ENCODE assay signal across 8 mouse cellular contexts in the genomic region with DNA sequence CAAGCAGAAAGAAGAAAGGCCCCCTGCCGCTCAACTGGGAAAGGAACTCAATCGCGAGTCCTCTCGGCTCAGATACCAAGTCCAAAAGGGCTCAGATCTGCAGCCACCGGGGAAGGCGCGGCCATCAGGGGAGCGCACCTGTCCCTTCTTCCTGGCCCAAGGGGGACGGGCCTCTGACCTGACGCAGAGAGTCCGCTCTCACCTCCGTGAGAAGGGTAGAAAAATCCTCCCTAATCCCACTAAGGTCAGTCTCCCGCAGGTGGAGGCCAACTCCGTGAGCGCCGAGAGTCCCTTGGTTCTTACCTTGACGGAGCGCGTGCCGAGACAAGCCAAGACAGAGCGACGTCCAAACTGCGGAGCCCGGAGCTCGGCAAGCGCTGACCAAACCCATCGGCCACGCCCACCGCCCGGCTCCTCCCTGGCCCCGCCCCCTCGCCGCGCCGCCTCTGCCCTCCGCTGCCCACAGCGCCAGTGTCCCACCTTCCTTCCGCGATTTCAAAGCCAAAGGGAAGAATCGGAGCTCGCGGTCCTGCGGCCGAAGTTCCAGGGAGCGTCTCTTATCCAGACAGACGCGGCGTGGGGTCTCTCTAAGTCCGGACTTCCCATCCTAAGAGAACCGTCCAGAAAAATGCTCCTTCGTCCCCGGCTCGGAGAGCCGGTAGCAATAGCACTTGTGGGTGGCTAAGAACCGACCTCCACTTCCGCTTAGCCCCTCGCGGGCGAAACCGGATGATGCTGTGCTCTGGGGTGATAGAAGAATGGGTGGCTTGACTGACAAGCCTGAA. TPM values are rescaled to one million over a fixed set of nuclear protein-coding genes. Genes with fewer than 3 reads are reported as not detected.
DNase-seq lines count a peak whose midpoint lies in the region; ATAC-seq and TF ChIP-seq lines count a peak whose summit lies in the region.

Gene Tec, minus strand, starts transcription at position 393 of the 785 bp plus-strand sequence.

- TF ChIP-seq POLR2A in cerebellum, adult 2 months (IDR thresholded peaks at IDR 0.05; ENCODE audit: borderline replicate concordance, insufficient read depth, low read length) = peak; percentile 35; the same call in 1 of the 2 replicates

- H3K9ac ChIP-seq in forebrain, embryonic 16.5 days (replicated peaks; ENCODE audit: low read depth, low read length) = peak within 1 kb of the TSS; percentile 43
- peak within 1 kb of the TSS; percentile 73 for H3K9ac ChIP-seq in lung, embryonic 16.5 days (ENCODE audit: low read length)

- DNase-seq in G1E (ENCODE audit: low spot score) = peak; percentile 61
- peak; percentile 84 to 89 for DNase-seq in cerebellum, adult 2 months
- peak; percentile 93 to 96 for DNase-seq in heart, postnatal 36 days
- DNase-seq in layer of hippocampus, adult 9-10 months (ENCODE audit: low spot score) = peak; percentile 33
- peak; percentile 86 for DNase-seq in ovary, adult 18-20 months (ENCODE audit: low spot score)
- peak; percentile 66 for DNase-seq in thymus, postnatal 0 days (ENCODE audit: low spot score)

- H3K27me3 ChIP-seq in G1E (ENCODE audit: insufficient read depth, low read length) = peaks cover 27% of the 10 kb centered on the region
- no peaks in the 10 kb centered on the region for H3K27me3 ChIP-seq in cerebellum, adult 2 months (ENCODE audit: control insufficient read depth, insufficient read depth, low read length)
- H3K27me3 ChIP-seq in forebrain, embryonic 16.5 days (replicated peaks; ENCODE audit: control insufficient read depth, insufficient read depth, low read length) = 0 out of 2 replicates have a peak, but pooled peaks cover 6% of the 10 kb centered on the region
- H3K27me3 ChIP-seq in lung, embryonic 16.5 days (ENCODE audit: control insufficient read depth, insufficient read depth, low read depth, low read length) = peaks cover 13% of the 10 kb centered on the region

- peaks cover 74% of the 10 kb centered on the region for H3K4me1 ChIP-seq in G1E (ENCODE audit: insufficient read depth, low read depth, low read length)
- no peaks in the 10 kb centered on the region for H3K4me1 ChIP-seq in cerebellum, adult 2 months (ENCODE audit: control insufficient read depth, insufficient read depth, low read length)
- peaks cover 8% of the 10 kb centered on the region for H3K4me1 ChIP-seq in forebrain, embryonic 16.5 days (replicated peaks; ENCODE audit: control insufficient read depth, insufficient read depth, low read length)
- H3K4me1 ChIP-seq in lung, embryonic 16.5 days (replicated peaks; ENCODE audit: control insufficient read depth, insufficient read depth, low read length) = peaks cover 8% of the 10 kb centered on the region

- TF ChIP-seq CTCF in G1E (IDR thresholded peaks at IDR 0.05; ENCODE audit: low read depth, low read length) = no peak
- no peak for TF ChIP-seq CTCF in cerebellum, adult 2 months (IDR thresholded peaks at IDR 0.05; ENCODE audit: borderline replicate concordance, insufficient read depth, low read depth, low read length)

- no peak within 1 kb of the TSS for H3K27ac ChIP-seq in cerebellum, adult 2 months (ENCODE audit: insufficient read depth, low read length)
- no peak within 1 kb of the TSS for H3K27ac ChIP-seq in forebrain, embryonic 16.5 days (ENCODE audit: low read length)
- H3K27ac ChIP-seq in lung, embryonic 16.5 days (ENCODE audit: low read length) = no peak within 1 kb of the TSS

- peak within 1 kb of the TSS; percentile 65 for H3K4me2 ChIP-seq in forebrain, embryonic 16.5 days (ENCODE audit: low read length)
- peak within 1 kb of the TSS; percentile 99 for H3K4me2 ChIP-seq in lung, embryonic 16.5 days (ENCODE audit: low read depth, low read length)

- intact Hi-C loops in heart, postnatal 36 days (cut with DNase I) = loop anchor here (5.0 kb wide), 2 partner anchors 66 to 91 kb away; no protein-coding TSS in a partner anchor

- H3K9me3 ChIP-seq in G1E (replicated peaks) = peaks cover 4% of the 10 kb centered on the region
- H3K9me3 ChIP-seq in forebrain, embryonic 16.5 days (ENCODE audit: control insufficient read depth, low read length) = no peaks in the 10 kb centered on the region
- peaks cover 2% of the 10 kb centered on the region; the same call in 1 of the 2 replicates for H3K9me3 ChIP-seq in lung, embryonic 16.5 days (ENCODE audit: control insufficient read depth, low read length)

- WGBS in cerebellum, adult 2 months = 2% methylated on average over 59 of the region's 60 CpGs
- WGBS in forebrain, embryonic 16.5 days = under 1% methylated on average over 58 of the region's 60 CpGs
- under 1% methylated on average over 59 of the region's 60 CpGs for WGBS in lung, embryonic 16.5 days

- ATAC-seq in G1E (ENCODE audit: extremely low read depth, insufficient number of reproducible peaks, low FRiP score, poor library complexity, severe bottlenecking) = peak; percentile 70
- ATAC-seq in forebrain, embryonic 16.5 days = peak; percentile 91
- ATAC-seq in lung, embryonic 16.5 days (ENCODE audit: low read depth) = peak; percentile 98

- H3K36me3 ChIP-seq in G1E (replicated peaks) = peaks cover 7% of the 10 kb centered on the region
- no peaks in the 10 kb centered on the region for H3K36me3 ChIP-seq in forebrain, embryonic 16.5 days (ENCODE audit: control insufficient read depth, insufficient read depth)
- no peaks in the 10 kb centered on the region for H3K36me3 ChIP-seq in lung, embryonic 16.5 days (ENCODE audit: control insufficient read depth, insufficient read depth, low read length)

- peak within 1 kb of the TSS; percentile 80 for H3K4me3 ChIP-seq in G1E (ENCODE audit: low read depth, low read length)
- peak within 1 kb of the TSS; percentile 75 for H3K4me3 ChIP-seq in cerebellum, adult 2 months (replicated peaks; ENCODE audit: insufficient read depth, low read depth, low read length)
- H3K4me3 ChIP-seq in forebrain, embryonic 16.5 days (replicated peaks; ENCODE audit: low read length) = peak within 1 kb of the TSS; percentile 46
- H3K4me3 ChIP-seq in lung, embryonic 16.5 days (ENCODE audit: low read length) = peak within 1 kb of the TSS; percentile 66

RNA-seq across cellular contexts. Expression of gene Tec, which starts in this region (rescaled TPM):
- total RNA-seq in G1E (2014; fragmentation: Nextera tagmentation) (45.3 and 45.7 TPM in 2 replicates), G1E (2017) (77.1 and 91.6 TPM in 2 replicates)
- 2.4 and 2.9 TPM in 2 replicates for polyA plus RNA-seq in G1E (2012)
- 1.8 and 2.5 TPM in 2 replicates for polyA plus RNA-seq in cerebellum, adult 2 months (2012; rRNA removed)
- polyA plus RNA-seq in forebrain, embryonic 16.5 days (2015; fragmentation: Nextera tagmentation; extraction: Ambion mirVana) = 2.9 and 4.9 TPM in 2 replicates
- total RNA-seq in heart, postnatal 36 days (2021) = 10 to 100 TPM; 11.0 to 16.9 TPM
- 4.0 and 4.1 TPM in 2 replicates for polyA plus RNA-seq in lung, embryonic 16.5 days (2015; fragmentation: Nextera tagmentation; extraction: Ambion mirVana)
- polyA plus RNA-seq in thymus, postnatal 0 days (2015; fragmentation: Nextera tagmentation; extraction: Ambion mirVana) = 25.2 and 25.8 TPM in 2 replicates

Comparison
In these comparisons a context has a peak if more than half of its experiments do, and no peak if none do; other contexts are left out.
1. DNase-seq: peak in every context shown above with its lines; median percentile 94 in heart, postnatal 36 days; 86 in cerebellum, adult 2 months; 86 in ovary, adult 18-20 months; 66 in thymus, postnatal 0 days; 61 in G1E; 33 in layer of hippocampus, adult 9-10 months.